In genomic region chr17:72881804-72882203, GRCm38 (mm10) we compare ENCODE assay signal across 21 mouse cellular contexts.
"Had no signal": no experiment of that assay in that cellular context is flagged by ENCODE, and none has a peak within 500 bp of the region (broad histone marks: within the 10 kb centered on the region; RNA-seq: fewer than 3 reads in every experiment).

No protein-coding gene starts in this region.

- H3K27ac ChIP-seq: kidney, postnatal 0 days; layer of hippocampus, adult 2 months; limb, embryonic 10.5 days; limb, embryonic 13.5 days; liver, embryonic 13.5 days; macrophage; midbrain, embryonic 12.5 days; midbrain, embryonic 15.5 days; neural tube, embryonic 12.5 days; neural tube, embryonic 15.5 days; stomach, postnatal 0 days had no signal

- H3K27me3 ChIP-seq: limb, embryonic 13.5 days; midbrain, embryonic 12.5 days; midbrain, embryonic 15.5 days; neural tube, embryonic 12.5 days; neural tube, embryonic 15.5 days had no signal

- H3K36me3 ChIP-seq: limb, embryonic 10.5 days; limb, embryonic 13.5 days; liver, embryonic 13.5 days; midbrain, embryonic 12.5 days; midbrain, embryonic 15.5 days; neural tube, embryonic 12.5 days; neural tube, embryonic 15.5 days had no signal

- H3K4me1 ChIP-seq: limb, embryonic 10.5 days; limb, embryonic 13.5 days; liver, embryonic 13.5 days; midbrain, embryonic 12.5 days; midbrain, embryonic 15.5 days; neural tube, embryonic 12.5 days; neural tube, embryonic 15.5 days had no signal

- DNase-seq: kidney, postnatal 25 days; layer of hippocampus, adult 9-11 months; liver, embryonic 13.5 days; lung, embryonic 14.5 days; right cerebral cortex, adult 18-20 months; right cerebral cortex, postnatal 14 days; right cerebral cortex, postnatal 4 days; thymus, adult 2 months; thymus, postnatal 14 days; thymus, postnatal 4 days had no signal

- H3K9me3 ChIP-seq: limb, embryonic 10.5 days; limb, embryonic 13.5 days; liver, embryonic 13.5 days; midbrain, embryonic 12.5 days; midbrain, embryonic 15.5 days; neural tube, embryonic 12.5 days; neural tube, embryonic 15.5 days had no signal

- H3K4me3 ChIP-seq: layer of hippocampus, adult 2 months; limb, embryonic 10.5 days; limb, embryonic 13.5 days; liver, embryonic 13.5 days; midbrain, embryonic 12.5 days; midbrain, embryonic 15.5 days; neural tube, embryonic 12.5 days; neural tube, embryonic 15.5 days had no signal

- ATAC-seq: lung, postnatal 0 days; midbrain, embryonic 15.5 days had no signal
